Mouse (Mus musculus): ENCODE data around the gene Atf3.
A peak's percentile ranks its signal among the peaks of the same experiment; 100 is the strongest.

Gene Atf3

DNA sequence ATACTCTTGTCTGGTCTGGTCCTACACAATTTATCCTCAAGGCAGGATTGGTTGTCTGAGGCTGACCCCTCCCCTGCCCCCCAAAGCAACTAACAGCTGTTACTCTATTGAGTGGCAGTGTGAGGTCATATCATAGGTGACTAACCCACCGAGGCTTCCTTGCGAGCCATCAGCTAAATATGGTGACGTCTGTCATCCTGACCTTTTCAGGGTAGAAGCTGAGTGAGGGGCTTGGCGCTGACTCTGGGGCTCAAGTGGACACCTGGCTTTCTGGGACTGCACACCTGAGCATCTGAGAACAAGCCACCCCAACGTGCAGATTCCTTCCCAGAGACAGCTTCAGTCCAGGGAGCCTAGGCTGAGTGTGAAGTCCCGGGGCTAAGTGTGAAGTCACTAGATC lies at the start of gene Atf3:
Gene Atf3, minus strand, starts transcription at position 101 of the 400 bp plus-strand sequence.
- no peak for DNase-seq (ENCODE audit: low spot score in 2 of 2)

DNA sequence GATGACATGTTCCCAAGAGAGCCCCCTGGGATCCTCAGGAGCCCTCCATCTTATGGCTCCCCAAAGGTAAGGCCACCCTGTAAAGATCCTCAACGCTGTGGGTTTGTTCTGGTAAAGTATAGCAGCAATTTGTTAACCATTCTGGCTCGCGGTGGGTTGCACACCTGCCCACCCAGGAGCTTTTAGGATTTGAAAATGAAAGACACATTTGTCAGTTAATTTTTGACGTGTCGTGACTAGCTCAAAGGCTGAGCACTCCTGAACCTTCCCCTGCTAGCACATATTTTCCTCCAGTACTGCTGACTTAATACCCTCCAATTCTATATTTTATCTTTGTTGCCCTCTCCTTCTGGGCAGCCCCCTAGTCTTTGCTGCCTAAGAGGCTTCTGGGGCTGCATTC lies 49.3 kb upstream of the Atf3 start:
- DNase-seq (ENCODE audit: low spot score in 2 of 2) = no peak

DNA sequence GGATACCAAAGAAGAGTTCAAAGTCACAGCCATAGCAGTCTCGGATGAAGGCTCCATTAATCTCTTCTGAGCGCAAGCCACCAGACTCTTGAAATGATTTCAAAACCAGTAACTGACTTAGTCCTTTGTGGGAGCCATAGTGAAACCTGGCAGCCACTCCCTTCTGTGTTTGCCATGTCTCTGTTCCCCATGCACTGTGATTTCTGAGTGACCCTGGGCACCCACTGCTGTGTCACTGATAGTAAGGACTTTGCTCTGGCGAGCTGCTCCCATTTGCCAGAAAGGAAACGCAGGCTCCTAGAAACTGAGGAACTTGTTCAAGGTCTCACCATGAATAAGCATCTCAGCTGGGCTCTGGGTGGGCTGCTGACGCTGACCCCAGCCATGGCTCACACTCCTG lies 45.6 kb upstream of the Atf3 start:
- no peak for DNase-seq (ENCODE audit: low spot score in 2 of 2)

DNA sequence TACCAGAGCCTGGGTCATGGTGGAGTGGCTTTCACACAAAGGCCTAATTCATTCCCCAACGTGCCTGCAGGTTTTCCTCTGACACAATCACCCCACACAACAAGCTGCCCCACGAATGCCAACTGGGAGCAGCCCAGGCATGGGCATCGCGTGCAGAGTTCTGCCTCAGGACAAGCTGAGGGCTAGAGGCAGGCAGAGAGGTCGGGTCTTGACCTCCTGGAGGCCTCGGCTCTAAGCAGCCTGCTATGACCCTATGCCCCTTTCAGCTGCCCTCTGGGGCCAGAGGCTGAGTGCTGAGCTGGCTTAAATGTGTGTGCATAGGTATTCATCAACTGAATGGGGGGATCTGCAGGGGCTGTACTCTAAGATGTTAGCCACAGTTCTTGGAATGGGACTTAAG lies 44.0 kb upstream of the Atf3 start:
- DNase-seq (ENCODE audit: low spot score in 2 of 2) = no peak

DNA sequence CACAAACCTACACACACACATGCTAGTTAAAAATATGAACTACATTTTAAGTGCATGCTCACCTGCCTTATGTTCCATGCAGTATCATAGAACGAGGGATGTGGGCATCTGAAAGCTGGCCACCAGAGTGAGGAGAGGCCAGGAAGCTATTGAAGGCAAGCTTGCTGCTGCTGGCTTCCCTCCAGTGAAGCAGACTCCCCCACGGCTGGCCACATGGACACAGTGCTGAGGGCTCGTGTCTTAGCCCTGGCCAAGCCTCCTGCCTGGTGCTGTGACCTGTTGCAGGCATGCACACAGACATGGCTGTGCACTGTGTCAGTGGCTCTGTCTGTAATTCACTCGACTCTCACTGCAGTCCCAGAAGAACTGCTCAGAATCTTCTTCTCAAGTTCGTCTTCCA lies 41.8 kb upstream of the Atf3 start:
- DNase-seq (ENCODE audit: low spot score in 2 of 2) = no peak

DNA sequence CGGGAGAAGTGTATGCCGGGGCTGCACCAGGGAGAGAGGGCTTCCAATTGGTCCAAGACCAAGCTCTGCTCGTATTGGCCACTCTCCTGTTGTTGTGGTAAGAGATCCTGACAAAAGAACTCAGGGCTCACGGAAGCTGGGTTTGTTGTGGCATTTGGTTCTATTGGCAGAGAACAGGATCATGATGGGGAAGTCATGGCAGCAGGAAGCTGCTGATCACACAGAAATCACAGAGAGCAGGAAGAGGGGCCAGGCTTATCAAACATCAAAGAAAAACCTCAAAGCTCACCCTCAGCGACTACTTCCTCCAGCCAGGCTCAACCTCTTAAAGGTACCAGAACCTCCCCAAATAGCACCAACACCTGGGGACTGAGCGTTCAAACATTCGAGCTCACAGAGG lies 41.3 kb upstream of the Atf3 start:
- DNase-seq (ENCODE audit: low spot score in 2 of 2) = no peak

DNA sequence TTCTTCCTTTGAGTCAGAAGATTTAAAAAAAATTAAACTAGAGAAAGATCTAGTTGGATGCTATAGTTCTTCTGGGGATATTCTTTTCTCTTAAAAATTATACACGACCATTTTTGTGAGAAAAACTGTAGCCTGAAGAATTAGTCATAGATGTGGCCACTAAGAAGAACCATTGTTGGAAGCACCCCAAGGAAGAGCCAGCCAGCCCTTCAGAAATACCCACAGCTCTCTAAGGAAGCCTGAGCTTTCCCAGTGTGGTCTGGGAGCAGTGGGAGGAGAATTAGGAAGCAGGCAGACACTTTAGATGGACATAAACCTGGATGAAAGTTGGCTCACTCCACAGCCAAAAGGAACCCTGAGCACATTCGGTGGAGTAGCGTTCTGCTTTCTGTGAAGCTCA lies 40.7 kb upstream of the Atf3 start:
- DNase-seq (ENCODE audit: low spot score in 2 of 2) = no peak

DNA sequence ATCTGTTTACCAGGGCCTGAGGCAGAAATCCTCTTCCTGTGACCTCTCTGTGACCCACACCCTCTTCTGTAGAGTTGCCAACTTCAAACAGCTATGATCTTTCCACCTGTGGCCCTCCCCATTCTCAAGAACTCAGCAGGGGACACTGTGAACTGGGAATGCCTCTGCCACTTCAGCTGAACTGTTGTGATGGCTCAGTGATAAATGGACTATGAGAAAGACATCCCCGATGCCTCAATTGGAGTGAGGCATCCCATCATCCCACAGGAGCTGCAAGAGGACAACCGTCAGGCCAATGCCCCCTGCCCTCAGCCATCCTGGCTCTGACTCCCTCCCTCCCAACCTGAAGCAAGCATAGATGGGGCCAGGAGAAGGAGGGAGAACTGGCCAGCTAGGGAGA lies 40.1 kb upstream of the Atf3 start:
- no peak for DNase-seq (ENCODE audit: low spot score in 2 of 2)

DNA sequence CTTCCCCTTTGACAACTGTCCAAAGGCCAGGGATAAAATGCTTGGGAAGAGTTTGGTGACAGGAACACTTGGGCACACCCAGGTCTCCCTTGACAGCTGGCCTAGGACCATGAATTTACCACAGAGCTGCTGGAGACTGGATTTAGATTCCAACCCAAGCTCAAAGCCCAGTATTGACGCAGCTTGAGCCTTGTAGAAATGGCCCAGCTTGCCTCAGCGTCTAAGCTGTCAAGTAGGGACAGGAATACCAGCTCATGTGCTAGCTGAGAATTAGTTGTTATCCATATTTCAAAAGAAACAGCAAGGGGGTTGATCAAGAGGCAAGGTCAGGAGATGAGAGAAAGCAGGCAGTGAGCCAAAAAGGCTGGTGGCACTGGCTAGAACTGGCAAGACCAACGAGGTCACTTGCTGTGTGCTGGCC lies 39.5 kb upstream of the Atf3 start:
- no peak for DNase-seq (ENCODE audit: low spot score in 2 of 2)

DNA sequence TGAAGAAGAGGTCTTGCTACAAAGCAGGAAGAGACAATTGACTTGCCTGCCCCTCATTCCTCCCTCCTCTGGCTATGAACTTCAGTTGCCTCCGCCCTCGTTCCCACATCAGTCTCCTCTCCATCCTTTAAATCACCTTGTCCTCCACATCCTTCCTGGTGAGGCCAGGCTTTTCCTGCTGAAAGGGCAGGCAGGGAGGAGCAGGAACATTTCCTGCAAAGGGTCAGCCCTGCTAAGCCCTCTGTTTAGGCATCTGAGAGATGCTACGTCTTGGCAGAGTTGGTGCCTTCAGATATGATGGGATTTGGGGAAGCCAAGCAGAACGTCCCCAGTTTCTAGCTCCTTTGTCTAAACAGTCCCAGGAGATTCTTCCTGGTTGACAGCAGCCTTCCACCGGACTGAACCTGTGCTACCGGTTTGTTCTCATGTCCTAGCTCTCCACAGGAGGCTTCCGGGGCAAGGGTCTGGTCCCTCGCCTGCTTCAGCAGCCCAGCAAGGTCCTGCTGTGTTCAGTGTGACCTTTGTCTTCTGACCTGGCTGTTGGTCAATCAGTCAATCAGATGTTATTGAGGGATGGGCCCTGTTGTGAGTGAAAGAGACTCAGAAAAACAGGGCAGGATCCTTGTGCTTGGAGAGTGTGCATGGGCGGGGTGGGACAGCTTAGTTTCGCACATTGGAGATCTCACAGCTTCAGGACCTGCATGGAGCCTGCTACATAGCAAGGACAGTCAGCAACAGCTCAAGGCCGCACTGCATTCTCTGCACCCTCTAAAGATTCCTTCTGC lies 38.9 kb upstream of the Atf3 start:
- no peak for DNase-seq (ENCODE audit: low spot score in 2 of 2)

DNA sequence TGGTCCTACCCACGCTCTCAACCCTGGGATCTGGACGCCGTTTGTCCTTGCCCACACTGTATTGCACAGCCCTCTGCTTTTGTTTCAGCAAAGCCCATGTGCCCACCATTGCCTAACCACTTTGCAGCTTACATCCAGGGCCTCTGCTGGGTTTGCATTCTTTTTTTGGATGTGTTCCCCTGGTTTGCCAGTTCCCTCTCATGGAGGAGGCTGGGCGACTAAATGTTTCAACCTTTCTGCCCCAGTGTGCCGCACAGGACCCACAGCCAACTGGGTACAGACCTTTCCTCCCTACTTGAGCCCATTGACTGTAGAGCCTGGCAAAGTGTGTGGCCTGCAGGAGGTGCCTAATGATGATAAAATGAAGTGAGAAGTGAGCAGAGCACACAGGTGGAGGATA lies 38.3 kb upstream of the Atf3 start:
- DNase-seq (ENCODE audit: low spot score in 2 of 2) = no peak

DNA sequence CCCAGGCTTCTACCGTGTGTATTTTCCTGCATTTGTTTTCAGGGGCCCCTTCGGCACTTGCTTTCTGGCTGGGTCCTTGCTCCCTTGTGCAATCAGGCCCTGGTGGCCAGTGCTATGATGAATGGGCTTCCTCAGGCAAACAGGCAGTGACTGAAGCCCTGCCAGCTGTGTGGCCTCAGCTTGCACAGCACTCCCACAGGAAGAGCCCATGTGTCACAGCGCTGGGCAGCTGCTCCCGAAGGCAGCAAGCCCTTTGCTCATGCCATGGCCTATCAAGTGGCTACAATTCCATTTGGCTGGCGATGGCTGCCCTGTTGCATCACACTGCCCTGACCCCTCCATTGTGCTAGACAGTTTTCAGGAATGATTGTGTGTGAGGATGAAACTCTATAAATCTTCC lies 36.6 kb upstream of the Atf3 start:
- peak in 1 of 2 experiments; percentile 65 for DNase-seq (ENCODE audit: low spot score in 2 of 2)

DNA sequence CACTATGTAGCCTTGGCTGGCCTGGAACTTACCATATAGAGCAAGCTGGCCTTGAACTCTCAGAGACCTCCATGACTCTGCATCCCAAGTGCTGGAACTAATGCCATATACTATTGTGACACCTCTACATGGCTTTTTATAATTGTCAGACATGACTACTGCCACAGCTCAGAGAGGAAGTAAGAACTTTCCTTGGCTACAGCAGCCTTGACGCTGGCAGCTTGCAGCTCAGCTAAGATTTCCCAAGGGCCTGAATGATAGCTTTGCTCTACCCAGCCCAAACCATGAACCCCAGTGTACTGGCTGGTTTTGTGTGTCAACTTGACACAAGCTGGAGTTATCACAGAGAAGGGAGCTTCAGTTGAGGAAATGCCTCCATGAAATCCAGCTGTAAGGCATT lies 35.8 kb upstream of the Atf3 start:
- DNase-seq (ENCODE audit: low spot score in 2 of 2) = no peak

DNA sequence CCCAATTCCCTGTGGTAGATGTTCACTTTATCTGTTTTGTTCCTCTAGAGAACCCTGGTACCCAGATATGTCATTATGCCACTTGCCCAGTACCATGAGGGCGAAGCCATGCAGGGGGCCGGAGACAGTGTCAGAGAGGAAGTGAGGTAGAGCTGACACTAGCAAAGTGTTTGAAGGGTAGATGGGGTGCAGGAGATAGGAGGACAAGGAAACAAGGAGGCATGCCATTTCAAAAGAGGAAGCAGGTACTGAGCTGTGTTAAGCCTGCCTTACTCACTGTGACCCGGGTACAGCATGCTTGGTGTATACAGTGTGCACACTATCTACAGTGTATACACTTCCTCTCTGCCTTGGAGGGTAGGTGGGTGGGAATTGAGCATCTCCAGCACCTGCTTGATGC lies 32.1 kb upstream of the Atf3 start:
- DNase-seq (ENCODE audit: low spot score in 2 of 2) = no peak

DNA sequence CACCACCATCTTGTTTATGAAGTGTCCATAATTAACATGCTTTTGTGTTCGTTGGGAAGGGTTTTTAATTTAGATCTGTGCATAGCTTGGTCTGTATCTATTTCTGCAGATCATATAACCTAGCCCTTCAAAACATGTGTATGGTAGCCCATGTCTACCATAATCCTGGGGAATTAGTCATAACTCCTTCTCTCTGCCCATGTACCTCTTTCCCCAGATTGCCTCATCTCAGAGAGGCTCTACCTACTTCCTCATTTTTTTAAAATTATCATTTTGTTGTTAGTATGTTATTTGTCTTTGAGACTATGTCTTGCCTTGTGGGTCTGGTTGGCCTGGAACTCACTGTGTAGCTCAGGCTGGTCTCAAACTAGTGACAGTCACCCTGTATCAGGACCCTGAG lies 30.6 kb upstream of the Atf3 start:
- no peak for DNase-seq (ENCODE audit: low spot score in 2 of 2)

DNA sequence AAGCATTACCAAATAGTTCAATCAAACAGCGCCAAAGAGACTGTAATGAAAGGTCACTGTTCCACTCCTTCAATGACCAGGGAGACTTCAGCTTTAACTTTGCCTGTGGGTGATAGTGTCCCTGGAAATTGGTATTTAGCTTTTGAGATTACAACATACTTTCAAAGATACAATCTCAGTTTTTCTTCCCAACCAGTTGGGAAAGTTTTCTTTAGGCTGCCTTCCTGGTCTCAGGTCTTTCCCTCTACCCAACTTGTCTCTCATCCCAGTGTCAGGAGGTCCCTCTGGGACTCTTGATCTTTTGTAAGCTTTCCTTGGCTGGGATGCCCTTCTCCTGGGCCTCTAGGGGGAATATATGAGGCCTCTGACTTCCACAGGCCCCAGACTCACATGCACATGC lies 29.7 kb upstream of the Atf3 start:
- DNase-seq (ENCODE audit: low spot score in 2 of 2) = no peak

DNA sequence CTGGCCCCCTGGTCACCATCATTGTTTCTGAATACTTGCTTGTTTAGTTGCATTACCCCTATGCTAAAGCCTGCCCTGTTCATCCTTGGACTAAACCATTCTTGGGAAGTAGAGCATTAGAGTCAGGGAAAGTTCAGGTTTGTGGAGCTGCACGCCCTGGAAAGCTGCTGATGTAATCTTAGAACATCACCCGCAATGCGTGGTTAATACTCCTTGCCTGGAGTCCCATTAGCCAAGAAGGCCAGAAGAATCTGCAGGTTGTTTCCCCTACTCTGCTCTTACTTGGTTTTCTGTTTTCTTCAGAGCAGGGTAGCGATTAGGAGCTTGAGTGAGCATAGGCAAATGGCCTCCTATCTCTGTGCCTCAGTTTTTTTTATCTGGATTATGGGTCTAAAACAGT lies 26.0 kb upstream of the Atf3 start:
- no peak for DNase-seq (ENCODE audit: low spot score in 2 of 2)

DNA sequence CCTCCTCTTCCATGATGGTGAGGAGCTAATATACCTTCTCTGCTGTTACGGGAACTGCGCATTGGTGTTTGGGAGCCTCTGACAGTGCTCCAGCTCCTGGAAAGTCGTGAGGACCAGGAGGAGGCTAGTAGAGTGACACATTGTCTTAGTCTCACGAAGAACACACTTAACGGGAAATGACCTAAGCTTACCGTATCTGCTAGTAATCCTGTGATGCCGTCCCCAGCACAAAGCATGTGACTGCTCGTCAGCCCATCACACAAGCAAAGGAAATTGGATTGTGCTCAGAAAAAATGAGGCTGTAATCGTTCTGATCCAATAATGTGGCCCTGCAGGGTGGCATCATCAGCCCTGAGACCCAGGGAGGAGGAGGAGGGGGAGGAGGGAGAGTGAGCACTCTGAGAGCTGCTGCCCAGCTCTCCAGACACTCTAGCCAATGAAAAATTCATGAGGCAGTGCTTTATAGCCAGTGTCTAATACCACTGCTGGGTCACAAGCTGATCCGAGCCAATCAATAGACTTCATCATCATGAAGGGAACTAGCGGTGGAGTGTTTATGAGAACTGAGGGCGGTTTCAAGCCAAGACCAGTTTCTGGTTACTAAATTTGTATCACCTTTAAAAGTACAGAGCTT lies 24.3 kb upstream of the Atf3 start:
- no peak for DNase-seq (ENCODE audit: low spot score in 2 of 2)

DNA sequence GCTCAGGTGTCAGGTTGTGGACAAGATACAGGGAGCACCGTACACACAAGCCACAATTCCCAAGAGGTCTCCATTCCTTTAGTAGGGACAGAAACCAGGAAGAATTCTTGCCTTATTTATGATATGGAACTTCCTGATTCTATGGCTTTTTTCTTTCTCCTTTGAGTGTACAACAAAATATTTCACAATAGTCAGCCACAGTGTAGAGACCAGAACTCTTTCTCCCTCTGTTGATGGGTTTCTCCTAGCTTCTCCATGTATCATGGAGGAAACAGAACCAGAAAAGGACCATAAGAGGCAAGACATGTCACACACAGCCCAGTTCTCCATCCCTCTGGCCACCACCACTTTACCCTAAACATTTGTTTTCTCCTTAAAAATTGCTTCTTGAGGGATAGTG lies 23.7 kb upstream of the Atf3 start:
- DNase-seq (ENCODE audit: low spot score in 2 of 2) = no peak

DNA sequence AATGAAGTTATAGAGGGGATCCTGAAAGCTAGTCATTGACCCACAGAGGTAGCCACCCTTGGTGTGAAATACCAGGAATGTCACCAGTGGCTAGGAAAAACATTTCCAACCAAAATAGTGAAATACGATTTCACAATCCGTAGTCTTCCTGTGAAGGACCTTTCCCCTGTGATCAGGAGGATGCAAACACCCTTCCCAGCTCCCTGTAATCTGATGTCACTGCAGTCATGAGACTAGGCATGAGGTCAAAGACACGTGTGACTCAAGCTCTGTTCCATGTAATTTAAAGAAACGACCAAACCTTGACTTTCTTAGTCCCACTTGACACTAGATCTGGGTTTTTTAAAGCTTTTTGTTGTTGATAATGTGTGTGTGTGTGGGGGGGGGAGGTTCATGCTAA lies 21.8 kb upstream of the Atf3 start:
- DNase-seq (ENCODE audit: low spot score in 2 of 2) = no peak

DNA sequence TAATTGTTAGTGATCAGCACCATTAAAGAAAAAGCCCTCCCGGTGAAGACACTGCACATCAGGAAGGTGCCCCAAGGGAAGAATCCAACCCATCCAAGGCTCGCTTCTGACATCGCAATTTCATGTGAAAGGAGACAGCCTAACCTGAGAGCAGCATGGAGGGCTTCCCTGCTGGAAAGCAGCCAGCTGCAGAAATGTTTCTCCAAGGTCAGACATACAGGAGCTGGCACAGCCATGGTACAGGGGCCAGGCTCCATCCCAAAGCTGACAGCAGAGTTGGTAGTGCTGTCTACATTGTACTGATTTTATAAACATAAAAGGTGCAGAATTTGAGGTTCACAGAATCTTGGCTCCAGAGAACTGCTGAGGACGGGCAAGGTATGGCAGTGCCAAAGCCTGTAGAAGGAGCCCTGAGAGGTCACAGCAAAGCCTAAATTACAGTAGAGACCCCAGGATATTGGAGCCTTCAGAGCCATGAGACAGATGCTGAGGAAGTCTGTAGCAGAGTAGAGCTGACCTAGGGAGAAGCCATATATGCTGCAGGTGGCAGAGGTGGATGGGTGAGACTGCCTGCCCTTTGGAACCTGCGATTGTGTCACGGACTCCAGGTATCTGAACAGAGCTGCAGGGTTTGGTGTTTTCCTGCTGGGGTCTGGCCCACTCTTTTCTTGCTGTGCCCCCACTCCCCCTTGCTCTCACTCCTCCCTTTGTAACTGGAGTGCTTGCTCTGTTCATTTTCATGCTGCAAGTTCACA lies 18.1 kb upstream of the Atf3 start:
- DNase-seq (ENCODE audit: low spot score in 2 of 2) = no peak

DNA sequence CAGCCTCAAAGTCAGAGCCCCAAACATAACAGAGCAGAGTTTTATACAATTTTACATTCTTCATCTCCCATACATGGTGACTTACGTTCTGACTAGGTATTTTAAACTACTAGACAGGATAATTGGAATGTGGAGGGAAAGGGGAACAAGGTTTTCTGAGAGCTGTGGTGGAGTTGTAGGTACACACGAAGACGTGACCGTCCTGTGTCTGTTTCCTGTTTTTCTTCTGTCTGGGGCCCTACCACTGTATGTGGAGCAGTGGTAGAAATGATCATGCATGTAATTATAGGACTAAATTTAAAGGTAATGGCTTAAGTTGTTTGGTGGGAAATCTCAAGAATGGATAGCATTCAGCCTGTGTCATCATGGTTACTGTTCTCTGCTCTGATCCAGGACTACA lies 17.0 kb upstream of the Atf3 start:
- no peak for DNase-seq (ENCODE audit: low spot score in 2 of 2)

DNA sequence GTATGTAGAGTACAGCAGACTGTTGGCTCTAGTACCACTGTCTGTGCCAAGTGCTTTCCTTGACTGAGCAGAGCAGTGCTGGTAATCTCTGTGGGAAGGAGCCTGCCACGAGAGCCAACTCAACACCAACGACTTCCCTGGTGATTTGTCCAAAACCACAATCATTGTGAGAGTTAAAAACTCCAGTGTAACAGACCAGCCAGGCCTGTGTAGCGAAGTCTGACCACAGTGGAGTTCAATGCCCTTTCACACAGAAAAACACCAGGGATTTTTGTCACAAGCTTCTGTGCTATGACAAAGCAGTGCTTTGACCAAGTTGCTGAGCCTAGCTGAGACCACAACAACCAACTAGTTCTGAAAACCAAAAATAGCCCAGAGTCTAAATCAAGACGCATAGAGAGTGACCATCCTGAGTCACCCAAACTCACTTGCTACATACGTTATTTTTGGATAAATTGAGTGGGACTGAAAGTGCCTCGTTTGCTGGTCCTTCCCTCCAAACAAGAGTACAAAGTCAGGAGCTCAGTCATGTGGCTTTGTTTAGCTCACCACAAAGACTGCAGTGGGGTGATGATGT lies 12.6 kb upstream of the Atf3 start:
- no peak for DNase-seq (ENCODE audit: low spot score in 2 of 2)

Data from urinary bladder, postnatal 36 days (tissue).